Mouse (Mus musculus) brown adipose tissue, adult 24 weeks (tissue): ENCODE results near the gene Asb9. TPM values are rescaled to one million over a fixed set of nuclear protein-coding genes. Genes with fewer than 3 reads are reported as not detected.

Source experiments
- H3K27ac ChIP-seq: fragments of 200-500 bp; replicated peaks from 2 replicates; pipeline ENCODE4 v1.5.1; 2012; ENCODE audit warnings: low read depth, mild to moderate bottlenecking, low read length
- H3K4me1 ChIP-seq: fragments of 200-500 bp; 2 replicates; pipeline ENCODE4 v1.6.1; 2012; ENCODE audit warnings: low read length, mixed read lengths; ENCODE audit not compliant: control insufficient read depth, insufficient read depth, insufficient read length
- H3K4me3 ChIP-seq: fragments of 200-500 bp; 2 replicates; pipeline ENCODE4 v1.5.1; 2012; ENCODE audit warnings: low read depth, mild to moderate bottlenecking, low read length, moderate library complexity; ENCODE audit not compliant: insufficient read depth
- polyA plus RNA-seq: library from polyadenylated mRNA; stranded (reverse); fragments of >200 nt; gene quantifications from 2 replicates; pipeline ENCODE4 v1.2.4, GENCODE M21; 2012; ENCODE audit not compliant: missing spikeins, insufficient read depth, insufficient read length

The Asb9 gene
- not detected in 2 replicates for polyA plus RNA-seq

DNA sequence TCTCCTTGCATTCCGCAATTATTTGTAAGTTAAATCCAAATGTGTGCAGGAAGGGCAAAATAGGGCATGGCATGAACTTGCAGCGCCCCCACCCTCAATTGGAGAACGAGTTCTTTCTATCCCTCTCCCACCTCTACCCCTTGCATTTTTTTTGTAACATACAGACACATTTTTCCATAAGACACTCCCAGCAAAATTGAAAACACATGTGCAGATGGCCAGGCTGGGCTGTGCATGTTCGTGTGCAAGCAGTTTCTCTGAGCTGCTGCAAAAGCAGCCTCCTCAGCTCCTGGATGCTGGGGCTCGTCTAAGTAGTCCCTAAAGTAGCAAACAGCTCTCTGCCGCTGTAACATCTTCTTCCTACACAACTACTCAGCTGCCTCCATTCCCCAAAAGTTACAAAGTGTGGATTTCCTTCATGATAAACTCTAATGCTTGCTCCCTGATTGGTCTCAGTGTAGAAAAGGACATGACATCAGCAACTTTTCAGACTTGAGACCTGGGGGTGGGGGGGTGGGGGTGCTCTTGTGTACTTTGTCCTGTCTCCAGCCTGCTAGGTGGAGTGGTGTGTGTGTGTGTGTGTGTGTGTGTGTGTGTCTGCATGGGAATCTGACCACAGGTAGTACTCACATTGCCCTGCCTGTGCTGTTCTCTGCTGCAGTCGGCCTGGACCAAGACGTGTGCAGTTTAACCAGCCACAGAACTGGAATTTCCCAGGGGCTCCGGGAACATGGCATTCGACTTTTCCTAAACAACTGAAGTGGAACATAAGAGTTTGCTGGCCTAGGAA lies at the start of gene Asb9:
TSS of gene Asb9 (plus strand) at position 619 of the 790 bp plus-strand sequence.
- Histone ChIP-seq H3K4me1 (no peaks in the 10 kb centered on the region), H3K27ac (no peak within 1 kb of the TSS), H3K4me3 (no peak within 1 kb of the TSS)

DNA sequence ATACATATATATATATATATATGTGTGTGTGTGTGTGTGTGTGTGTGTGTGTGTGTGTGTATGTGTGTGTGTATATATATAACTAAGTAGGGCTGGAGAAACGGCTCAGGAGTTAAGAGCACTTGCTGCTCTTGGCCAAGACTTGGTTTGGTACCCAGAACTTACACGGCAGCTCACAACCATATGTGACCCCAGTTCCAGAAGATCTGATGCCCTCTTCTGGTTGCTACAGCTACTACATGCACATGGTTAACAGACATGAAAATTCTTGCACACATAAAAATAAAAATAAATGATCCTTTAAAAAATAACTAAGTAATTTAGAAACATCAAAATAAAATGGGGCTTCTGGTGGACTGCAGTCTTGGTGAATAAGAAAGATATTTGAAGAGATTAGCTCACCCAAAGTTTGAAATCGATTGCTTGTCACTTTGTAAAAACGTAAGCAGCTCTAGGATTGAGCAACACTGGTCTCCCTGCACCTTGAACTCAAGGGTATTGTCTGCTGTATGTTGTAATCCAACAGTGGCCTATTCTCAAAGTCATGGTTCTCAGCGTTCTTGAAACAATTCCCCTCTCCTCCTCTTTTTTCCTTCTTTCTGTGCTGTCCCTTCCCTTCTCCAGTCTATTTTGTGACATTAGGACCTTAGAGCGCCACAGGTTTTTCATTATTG lies 46.8 kb upstream of the Asb9 start:
- no peak overlapping the region for H3K4me3 ChIP-seq
- no peak overlapping the region for H3K27ac ChIP-seq
- H3K4me1 ChIP-seq, result no peaks in the 10 kb centered on the region

DNA sequence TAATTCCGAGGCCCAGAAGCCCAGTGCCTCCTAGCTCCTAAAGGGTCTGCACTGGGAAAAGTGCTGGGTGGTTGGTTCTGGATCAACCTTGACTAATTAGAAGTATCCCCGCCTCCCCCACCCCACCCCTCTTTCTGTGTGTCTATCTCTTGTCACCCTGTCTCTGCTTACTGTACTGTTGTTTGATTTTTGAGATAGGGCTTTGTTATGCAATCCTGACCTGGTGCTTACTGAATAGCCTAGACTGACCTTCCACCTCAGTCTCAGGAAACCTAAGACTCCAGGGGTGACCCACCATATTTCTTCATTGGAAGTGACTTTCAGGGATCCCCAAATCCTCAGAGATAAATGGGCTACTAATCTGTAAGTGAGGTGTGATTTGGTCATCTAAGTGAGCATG lies 3.9 kb upstream of the Asb9 start:
- Histone ChIP-seq H3K4me1 (no peaks in the 10 kb centered on the region), H3K4me3 (no peak overlapping the region), H3K27ac (no peak overlapping the region)

DNA sequence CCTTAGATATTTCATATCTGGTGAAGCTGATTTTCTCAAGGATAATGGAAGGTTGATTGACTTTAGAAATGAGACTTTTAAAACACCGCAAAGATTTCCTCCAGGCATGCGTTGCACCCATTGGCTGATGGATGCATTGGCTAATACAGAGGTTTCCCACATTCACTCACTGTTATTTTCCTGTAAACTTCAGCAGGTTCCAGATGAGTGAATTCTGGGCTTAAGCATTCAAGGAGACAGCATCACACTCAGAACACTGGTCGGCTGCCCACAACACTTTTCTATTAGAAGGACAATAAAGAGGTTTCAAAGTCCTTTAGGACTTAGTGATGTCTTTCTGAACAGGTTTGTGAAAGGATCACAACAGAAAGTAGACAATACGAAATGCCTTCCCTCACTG lies 941 bp downstream of the Asb9 start:
- H3K27ac ChIP-seq, result no peak overlapping the region

DNA sequence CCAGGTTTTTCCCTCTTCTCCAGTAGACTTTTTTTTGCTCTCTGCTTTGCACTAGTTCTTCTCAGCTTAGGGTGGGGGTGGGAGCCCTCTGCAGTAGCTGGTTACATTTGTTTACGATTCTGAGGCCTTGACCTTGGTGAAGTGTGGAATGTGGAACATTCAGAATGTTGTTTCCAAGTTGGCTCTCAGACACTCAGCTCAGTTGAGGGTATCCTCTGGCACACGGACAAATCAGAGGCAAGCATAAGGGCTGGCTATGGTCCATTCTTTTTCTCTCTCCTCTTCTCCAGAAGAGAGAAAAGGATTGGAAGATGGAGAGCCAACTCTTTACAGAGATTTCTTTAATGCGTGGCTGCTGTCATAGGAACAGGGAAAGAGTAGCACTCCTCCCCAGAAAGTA lies 2.6 kb downstream of the Asb9 start:
- Histone ChIP-seq H3K4me3 (no peak overlapping the region), H3K27ac (no peak overlapping the region), H3K4me1 (no peaks in the 10 kb centered on the region)

More for the DNA sequence above, 941 bp downstream of the Asb9 start:
- Histone ChIP-seq H3K4me3 (no peak overlapping the region), H3K4me1 (no peaks in the 10 kb centered on the region)

DNA sequence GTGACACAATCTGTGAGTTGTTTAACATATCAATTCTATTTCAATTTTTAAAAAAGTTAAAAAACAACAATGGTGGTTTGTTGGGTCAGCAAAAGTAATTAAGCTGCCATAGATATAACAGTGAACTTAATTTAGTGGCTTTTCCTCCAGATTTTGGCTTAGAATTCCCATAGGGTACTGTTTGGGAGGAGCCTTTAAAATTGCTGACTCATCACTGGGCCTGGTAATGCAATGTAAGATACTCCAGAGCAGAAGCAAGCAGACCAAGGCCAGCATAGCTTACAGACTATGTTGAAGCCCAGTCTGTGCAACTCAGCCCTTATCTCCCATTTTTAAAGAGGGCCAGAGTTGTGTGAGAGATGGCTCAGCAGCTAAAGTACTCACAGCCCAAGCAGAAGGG lies 16.0 kb downstream of the Asb9 start:
- Histone ChIP-seq H3K27ac (no peak overlapping the region), H3K4me1 (no peaks in the 10 kb centered on the region), H3K4me3 (no peak overlapping the region)

DNA sequence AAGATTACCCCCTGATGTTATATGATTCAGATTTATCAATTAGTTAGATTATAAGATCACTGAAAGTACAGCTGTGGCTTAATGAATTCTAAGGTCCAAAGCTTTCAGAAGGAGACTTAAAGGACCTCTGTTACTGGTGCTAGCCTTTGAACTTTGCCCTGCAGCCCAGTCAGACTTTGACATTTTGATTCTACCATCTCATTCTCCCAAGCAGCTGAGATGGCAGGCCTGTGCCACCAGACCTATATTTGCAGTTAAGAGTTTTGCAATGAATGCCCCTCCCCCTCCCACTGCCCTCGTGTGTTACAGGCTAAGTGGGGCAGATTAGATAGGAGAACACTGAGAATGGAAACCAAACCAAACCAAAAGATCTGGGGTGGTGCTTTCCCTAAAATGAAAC lies 20.4 kb downstream of the Asb9 start:
- Histone ChIP-seq H3K4me3 (no peak overlapping the region), H3K27ac (no peak overlapping the region), H3K4me1 (no peaks in the 10 kb centered on the region)

DNA sequence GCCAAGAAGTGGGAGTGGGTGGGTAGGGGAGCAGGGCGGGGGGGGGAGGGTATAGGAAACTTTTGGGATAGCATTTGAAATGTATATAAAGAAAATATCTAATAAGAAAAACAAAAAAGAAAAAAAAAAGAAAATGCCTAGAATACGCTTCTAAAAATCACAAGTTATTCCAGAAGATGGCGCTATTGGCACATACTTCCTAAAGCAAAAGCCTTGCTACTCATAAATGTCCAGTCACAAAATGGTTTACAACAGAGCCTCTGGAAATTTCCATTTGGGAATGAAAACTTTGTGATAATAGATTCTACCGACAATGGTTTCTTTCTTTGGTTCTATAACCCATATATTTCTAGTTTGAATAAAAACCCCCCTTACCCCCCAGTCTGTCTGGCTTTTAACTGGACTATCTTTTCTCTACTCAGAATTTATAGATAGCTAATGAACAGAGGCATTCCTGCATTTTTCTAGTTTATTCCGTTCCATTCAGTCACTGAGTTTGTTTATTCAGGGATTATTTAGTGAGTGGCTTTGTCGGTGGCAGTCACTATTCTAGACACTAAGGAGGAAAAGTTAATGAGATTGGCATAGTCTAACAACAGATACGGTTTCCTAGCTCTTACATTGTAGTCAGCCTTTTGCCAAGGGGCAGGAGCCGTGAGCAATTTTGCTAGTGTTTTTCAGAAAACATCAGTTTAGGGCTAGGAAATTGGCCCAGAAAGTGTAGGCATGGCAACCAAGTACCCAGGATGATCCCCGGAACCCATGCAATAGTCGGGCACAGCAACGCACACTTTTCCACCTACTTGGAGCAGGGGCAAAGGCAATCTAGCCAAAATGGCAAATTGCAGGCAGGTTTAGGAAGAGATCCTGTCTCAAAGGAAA lies 35.5 kb downstream of the Asb9 start:
- Histone ChIP-seq H3K4me1 (no peaks in the 10 kb centered on the region), H3K27ac (no peak overlapping the region)

DNA sequence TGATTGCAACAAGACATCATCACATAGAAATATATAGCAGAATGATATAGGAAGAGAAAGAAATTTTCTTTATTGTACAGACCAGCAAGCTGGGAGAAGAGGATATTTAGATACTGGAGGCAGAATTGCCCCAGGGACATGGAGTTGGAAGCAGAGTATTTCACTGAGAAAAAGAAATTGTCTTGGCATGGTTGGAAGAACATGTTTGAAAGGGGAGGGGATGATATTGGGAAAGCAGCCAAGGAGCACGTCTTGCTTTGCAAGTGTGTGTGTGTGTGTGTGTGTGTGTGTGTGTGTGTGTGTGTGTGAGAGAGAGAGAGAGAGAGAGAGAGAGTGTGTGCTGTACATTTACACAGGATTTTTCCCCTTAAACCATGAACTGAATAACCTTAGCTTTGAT lies 64.1 kb downstream of the Asb9 start:
- no peak overlapping the region for H3K4me3 ChIP-seq
- H3K4me1 ChIP-seq, result no peaks in the 10 kb centered on the region
- no peak overlapping the region for H3K27ac ChIP-seq

More for the DNA sequence above, 35.5 kb downstream of the Asb9 start:
- H3K4me3 ChIP-seq, result no peak overlapping the region

DNA sequence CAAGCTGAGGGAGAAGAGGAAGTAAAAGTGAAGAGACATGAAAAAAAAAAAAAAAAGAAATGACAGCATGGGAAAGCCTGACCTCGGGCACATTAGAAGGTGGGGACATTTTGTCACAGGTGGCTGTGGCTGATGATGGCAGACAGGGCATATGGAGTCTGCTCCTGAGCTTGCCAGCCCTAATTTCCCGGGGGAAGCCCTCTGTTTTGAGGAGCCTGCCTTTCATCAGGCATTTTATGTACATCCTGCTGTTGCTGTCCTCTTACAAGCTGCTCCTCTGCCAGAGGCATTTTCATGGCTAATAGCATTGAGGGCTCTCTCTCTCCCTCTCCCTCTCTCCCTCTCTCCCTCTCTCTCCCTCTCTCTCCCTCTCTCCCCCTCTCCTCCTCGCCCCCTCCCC lies 70.8 kb downstream of the Asb9 start:
- no peaks in the 10 kb centered on the region for H3K4me1 ChIP-seq

More for the DNA sequence above, 70.8 kb downstream of the Asb9 start:
- no peak overlapping the region for H3K4me3 ChIP-seq
- H3K27ac ChIP-seq, result no peak overlapping the region

Other genes with a start within 250 kb of the Asb9 start
- 0.38 TPM in 1 of 2 replicates, not detected in the other for gene Bmx, start 248.1 kb upstream of the Asb9 start, polyA plus RNA-seq
- gene Pir, start 237.0 kb upstream of the Asb9 start, polyA plus RNA-seq, result 19.1 and 23.0 TPM in 2 replicates
- gene Vegfd, start 132.9 kb upstream of the Asb9 start, polyA plus RNA-seq, result 5.1 and 5.9 TPM in 2 replicates
- gene Piga, start 86.5 kb upstream of the Asb9 start, polyA plus RNA-seq, result 1.3 and 2.4 TPM in 2 replicates
- gene Asb11, start 69.3 kb upstream of the Asb9 start, polyA plus RNA-seq, result 0.95 and 5.3 TPM in 2 replicates